Mouse (Mus musculus) intestine, embryonic 15.5 days (tissue): ENCODE results near the gene Skint11. TPM values are rescaled to one million over a fixed set of nuclear protein-coding genes. Genes with fewer than 3 reads are reported as not detected.
"Not testable (repeated sequence)": the region's sequence is repeated elsewhere in the genome, so short reads cannot be mapped to it uniquely, and the experiment has no call there.

Experiments
- ATAC-seq: fragments of 200-750 bp; cut with Nextera tagmentation; 2 replicates; pipeline ENCODE4 v1.8.0; 2017; ENCODE audit warnings: moderate TSS enrichment, moderate library complexity
- H3K27ac ChIP-seq: fragments of 300-500 bp; sonication (generic); 2 replicates; pipeline ENCODE4 v1.5.1; 2015; ENCODE audit warnings: mild to moderate bottlenecking, inconsistent platforms
- H3K27me3 ChIP-seq: fragments of 300-500 bp; sonication (generic); replicated peaks from 2 replicates; pipeline ENCODE4 v1.6.1; 2015; ENCODE audit warnings: inconsistent platforms
- H3K36me3 ChIP-seq: fragments of 300-500 bp; sonication (generic); 2 replicates; pipeline ENCODE4 v1.6.1; 2015; ENCODE audit warnings: inconsistent platforms
- H3K4me1 ChIP-seq: fragments of 300-500 bp; sonication (generic); replicated peaks from 2 replicates; pipeline ENCODE4 v1.6.1; 2015; ENCODE audit warnings: inconsistent platforms
- H3K4me2 ChIP-seq: fragments of 300-500 bp; sonication (generic); replicated peaks from 2 replicates; pipeline ENCODE4 v1.6.1; 2015; ENCODE audit warnings: mild to moderate bottlenecking, inconsistent platforms
- H3K4me3 ChIP-seq: fragments of 300-500 bp; sonication (generic); replicated peaks from 2 replicates; pipeline ENCODE4 v1.5.1; 2015; ENCODE audit warnings: inconsistent platforms
- H3K9ac ChIP-seq: fragments of 300-500 bp; sonication (generic); 2 replicates; pipeline ENCODE4 v1.6.1; 2015; ENCODE audit warnings: inconsistent platforms
- H3K9me3 ChIP-seq: fragments of 300-500 bp; sonication (generic); 2 replicates; pipeline ENCODE4 v1.6.1; 2016; ENCODE audit warnings: inconsistent platforms
- WGBS: fragments of 180-500 bp; shearing (Covaris S2); methylation state at CpG from one replicate; pipeline ENCODE4 v1.1.7; 2015; 5-methylcytosine and 5-hydroxymethylcytosine counted together
- polyA plus RNA-seq: library from polyadenylated mRNA; unstranded; fragments of >200 nt; fragmentation: Nextera tagmentation; extraction: Ambion mirVana; gene quantifications from 2 replicates; pipeline ENCODE4 v1.2.1, GENCODE M21; 2015

Gene Skint11
- not detected in 2 replicates for polyA plus RNA-seq

DNA sequence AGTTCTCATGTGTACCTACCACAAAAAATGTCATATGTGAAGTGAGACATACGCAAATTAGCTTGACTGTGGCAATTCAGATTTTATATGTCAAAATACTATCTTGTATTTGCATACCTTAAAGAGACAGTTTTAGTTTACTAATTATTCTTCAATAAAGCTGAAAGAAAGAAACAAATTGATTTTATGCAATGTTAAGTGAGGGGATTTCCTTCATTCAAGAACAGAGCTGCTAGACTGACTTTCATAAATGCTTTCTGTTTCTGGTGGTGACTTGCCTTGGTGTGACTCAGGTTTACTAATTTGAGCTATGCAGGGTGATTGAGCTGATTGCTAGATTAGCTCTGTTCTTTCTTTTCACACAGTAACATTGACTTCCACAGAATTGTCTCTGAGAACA lies at the start of gene Skint11:
Gene Skint11, plus strand, starts transcription at position 301 of the 400 bp plus-strand sequence.
- H3K36me3 ChIP-seq: no peaks in the 10 kb centered on the region
- H3K4me1 ChIP-seq: no peaks in the 10 kb centered on the region
- no peaks in the 10 kb centered on the region for H3K27me3 ChIP-seq
- no peak for ATAC-seq
- H3K4me3 ChIP-seq: no peak within 1 kb of the TSS
- H3K9me3 ChIP-seq: no peaks in the 10 kb centered on the region
- no peak within 1 kb of the TSS for H3K4me2 ChIP-seq
- H3K9ac ChIP-seq: no peak within 1 kb of the TSS
- no peak within 1 kb of the TSS for H3K27ac ChIP-seq
- WGBS: 81% methylated on average over 1 of the region's 1 CpGs

DNA sequence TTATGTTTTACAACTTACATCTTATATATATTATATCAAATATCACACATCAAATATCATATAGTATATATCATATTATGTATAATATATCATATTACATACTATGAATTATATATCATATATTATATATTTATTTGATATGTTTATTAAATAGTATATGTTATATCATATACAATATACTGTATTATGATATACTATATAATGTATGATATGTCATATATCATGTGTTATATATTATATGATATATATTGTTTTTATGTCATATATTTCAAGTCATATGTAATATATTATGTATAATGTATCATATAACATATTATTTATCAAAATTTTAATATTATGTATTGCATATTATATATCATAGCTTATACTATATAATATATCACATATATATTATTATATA lies 2.0 kb upstream of the Skint11 start:
- H3K4me3 ChIP-seq: no peak overlapping the region
- H3K9me3 ChIP-seq: no peaks in the 10 kb centered on the region
- H3K4me1 ChIP-seq: no peaks in the 10 kb centered on the region
- no peak overlapping the region for H3K9ac ChIP-seq
- no peak overlapping the region for H3K27ac ChIP-seq
- no peaks in the 10 kb centered on the region for H3K27me3 ChIP-seq
- no peak for ATAC-seq
- H3K4me2 ChIP-seq: no peak overlapping the region
- H3K36me3 ChIP-seq: no peaks in the 10 kb centered on the region

DNA sequence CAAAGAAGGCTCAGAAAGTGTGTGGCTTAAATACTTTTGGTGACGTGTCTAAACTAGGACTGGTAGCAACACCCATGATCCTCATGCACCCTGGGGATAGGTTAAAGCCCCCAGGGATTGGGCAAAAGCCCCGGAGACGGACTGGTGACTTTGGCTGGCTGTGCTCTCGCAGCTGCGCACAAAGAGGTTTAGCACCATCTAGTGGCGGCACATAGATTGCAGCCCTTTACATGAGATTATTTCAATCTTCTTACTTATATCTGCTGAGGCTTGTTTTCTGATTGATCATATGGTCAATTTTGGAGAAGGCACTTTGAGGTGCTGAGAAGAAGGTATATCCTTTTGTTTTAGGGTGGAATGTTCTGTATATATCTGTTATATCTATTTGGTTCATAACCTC lies 9.7 kb downstream of the Skint11 start:
- not testable (repeated sequence) for H3K9ac ChIP-seq, ATAC-seq
- WGBS: 14% methylated on average over 6 of the region's 6 CpGs

DNA sequence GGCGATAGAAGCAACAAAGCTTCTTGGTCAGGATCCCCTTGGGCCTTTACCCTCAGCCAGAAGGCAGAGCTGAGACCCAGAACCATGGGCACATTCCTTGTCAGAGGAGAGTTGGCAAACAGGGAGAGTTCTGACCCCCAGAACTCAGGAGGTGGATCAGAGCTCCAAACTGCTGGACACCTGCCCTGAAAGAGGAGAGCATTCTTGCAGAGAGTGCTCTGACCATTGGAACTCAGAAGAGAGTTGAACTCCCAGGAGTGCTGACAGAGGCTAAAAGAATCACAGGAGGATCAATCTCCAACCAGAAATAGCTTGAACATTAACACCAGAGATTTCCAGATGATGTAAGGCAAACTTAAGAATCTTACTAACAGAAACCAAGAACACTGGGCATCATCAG lies 93.7 kb downstream of the Skint11 start:
- not testable (repeated sequence) for H3K4me1 ChIP-seq, H3K4me3 ChIP-seq, H3K36me3 ChIP-seq, H3K27ac ChIP-seq, ATAC-seq, H3K27me3 ChIP-seq, H3K9ac ChIP-seq, H3K9me3 ChIP-seq, H3K4me2 ChIP-seq
- WGBS: 68% methylated on average over 1 of the region's 1 CpGs

More for the DNA sequence above, 9.7 kb downstream of the Skint11 start:
- not testable (repeated sequence) for H3K27ac ChIP-seq, H3K36me3 ChIP-seq, H3K9me3 ChIP-seq, H3K4me3 ChIP-seq, H3K4me2 ChIP-seq, H3K27me3 ChIP-seq, H3K4me1 ChIP-seq

Other genes starting within 250 kb of the Skint11 start
- not detected in 2 replicates for gene Skint5, start 163.9 kb upstream of the Skint11 start, polyA plus RNA-seq
- gene Trabd2b, start 243.3 kb downstream of the Skint11 start, polyA plus RNA-seq: 0.53 and 0.61 TPM in 2 replicates